Mouse (Mus musculus): ENCODE results near the gene Tubgcp6. TPM values are rescaled to one million over a fixed set of nuclear protein-coding genes. Genes with fewer than 3 reads are reported as not detected.
A peak's percentile ranks its signal among the peaks of the same experiment; 100 is the strongest.

Tubgcp6 gene
- polyA plus RNA-seq, 1 experiment from 2014 or later: 17.2 TPM

DNA sequence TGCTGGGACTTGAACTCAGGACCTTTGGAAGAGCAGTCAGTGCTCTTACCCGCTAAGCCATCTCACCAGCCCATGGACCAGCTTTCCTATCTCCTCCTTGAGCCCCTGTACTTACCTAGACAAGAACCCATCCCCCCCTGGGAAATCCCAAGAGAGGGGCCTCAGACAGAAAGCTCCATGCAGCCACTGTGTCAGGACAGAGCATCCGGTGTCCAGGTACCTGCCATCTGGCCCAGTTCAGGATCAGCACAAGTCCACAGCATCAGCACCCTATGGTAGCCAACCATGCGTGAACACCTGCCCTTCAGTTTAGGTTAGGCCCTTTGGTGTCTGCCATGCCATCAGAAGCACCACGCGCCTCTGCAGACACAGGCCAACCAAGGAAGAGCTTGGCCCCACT is 58.0 kb downstream of the Tubgcp6 start:
- Histone ChIP-seq H3K4me3 (replicated peaks; ENCODE audit: low read length) (no peak overlapping the region), H3K4me2 (replicated peaks) (no peak overlapping the region), H3K9me3 (ENCODE audit: control insufficient read depth, low read length) (no peaks in the 10 kb centered on the region), H3K36me3 (replicated peaks; ENCODE audit: control insufficient read depth, insufficient read depth) (peaks cover 20% of the 10 kb centered on the region), H3K9ac (no peak overlapping the region), H3K4me1 (replicated peaks; ENCODE audit: control insufficient read depth, insufficient read depth, low read length) (peaks cover 14% of the 10 kb centered on the region), H3K27me3 (ENCODE audit: control insufficient read depth, insufficient read depth, low read length) (peaks cover 32% of the 10 kb centered on the region), H3K27ac (no peak overlapping the region)
- 91% methylated on average over 5 of the region's 5 CpGs for WGBS
- DNase-seq (ENCODE audit: low spot score) (no peak), ATAC-seq (ENCODE audit: low FRiP score) (no peak)

GRCm38 (mm10) chr15:89063536-89063935 is 59.4 kb downstream of the Tubgcp6 start:
- no peak overlapping the region for H3K27ac ChIP-seq
- no peak overlapping the region for H3K4me3 ChIP-seq (replicated peaks; ENCODE audit: low read length)
- WGBS: 81% methylated on average over 6 of the region's 6 CpGs
- no peaks in the 10 kb centered on the region for H3K9me3 ChIP-seq (ENCODE audit: control insufficient read depth, low read length)
- H3K4me2 ChIP-seq (replicated peaks): no peak overlapping the region
- DNase-seq (ENCODE audit: low spot score): no peak
- no peak overlapping the region for H3K9ac ChIP-seq
- H3K36me3 ChIP-seq (replicated peaks; ENCODE audit: control insufficient read depth, insufficient read depth): peaks cover 9% of the 10 kb centered on the region; the same call in 1 of the 2 replicates
- H3K4me1 ChIP-seq (replicated peaks; ENCODE audit: control insufficient read depth, insufficient read depth, low read length): peaks cover 20% of the 10 kb centered on the region
- ATAC-seq (ENCODE audit: low FRiP score): no peak
- H3K27me3 ChIP-seq (ENCODE audit: control insufficient read depth, insufficient read depth, low read length): peaks cover 27% of the 10 kb centered on the region

DNA sequence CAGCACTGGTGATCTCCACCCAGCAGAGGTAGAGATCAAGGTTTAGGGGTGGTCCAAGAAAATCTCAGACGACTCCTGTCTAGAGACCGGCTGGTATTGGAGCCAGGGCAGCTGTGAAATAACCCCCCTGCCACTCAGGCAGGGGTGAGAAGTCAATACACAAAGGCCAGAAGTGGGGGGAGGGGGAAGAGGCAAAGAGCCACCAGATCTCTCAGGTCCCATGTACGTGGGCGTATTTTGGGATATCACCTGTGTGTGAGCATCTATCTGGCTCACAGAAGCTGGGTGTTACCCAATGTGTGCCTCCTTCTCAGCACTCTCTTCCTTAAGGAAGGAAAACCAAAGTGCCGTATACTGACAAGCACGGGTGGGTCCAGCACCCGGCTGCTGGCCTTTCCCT is 59.9 kb downstream of the Tubgcp6 start:
- H3K36me3 ChIP-seq (replicated peaks; ENCODE audit: control insufficient read depth, insufficient read depth): peaks cover 3% of the 10 kb centered on the region; the same call in 1 of the 2 replicates
- H3K27me3 ChIP-seq (ENCODE audit: control insufficient read depth, insufficient read depth, low read length): peaks cover 22% of the 10 kb centered on the region
- peaks cover 20% of the 10 kb centered on the region for H3K4me1 ChIP-seq (replicated peaks; ENCODE audit: control insufficient read depth, insufficient read depth, low read length)
- WGBS: 84% methylated on average over 7 of the region's 7 CpGs
- H3K9ac ChIP-seq: no peak overlapping the region
- ATAC-seq (ENCODE audit: low FRiP score): no peak
- no peak overlapping the region for H3K4me3 ChIP-seq (replicated peaks; ENCODE audit: low read length)
- H3K4me2 ChIP-seq (replicated peaks): no peak overlapping the region
- H3K27ac ChIP-seq: no peak overlapping the region
- no peak for DNase-seq (ENCODE audit: low spot score)
- no peaks in the 10 kb centered on the region for H3K9me3 ChIP-seq (ENCODE audit: control insufficient read depth, low read length)

DNA sequence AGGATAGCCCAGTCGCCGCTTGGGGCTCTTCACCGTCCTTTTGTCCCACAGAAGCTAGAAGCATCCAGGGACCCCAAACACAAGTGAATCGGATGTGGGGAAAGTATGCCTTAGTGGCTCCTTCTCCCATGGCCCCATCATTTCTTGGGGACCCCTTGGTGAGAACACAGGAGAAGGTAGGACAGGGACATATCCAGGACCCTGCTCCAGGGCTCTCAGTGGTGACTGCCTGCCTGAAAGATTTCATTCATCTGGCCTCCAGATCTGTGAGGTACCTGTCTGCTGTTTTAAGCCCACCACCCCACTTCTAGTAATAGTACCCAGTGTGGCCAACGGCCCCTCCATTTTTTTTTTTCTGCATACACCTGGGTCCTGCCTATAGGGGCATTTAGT is 60.4 kb downstream of the Tubgcp6 start:
- no peak overlapping the region for H3K27ac ChIP-seq
- whole genome bisulfite sequencing: 94% methylated on average over 5 of the region's 5 CpGs
- no peak for ATAC-seq (ENCODE audit: low FRiP score)
- DNase-seq (ENCODE audit: low spot score): no peak
- no peak overlapping the region for H3K4me2 ChIP-seq (replicated peaks)
- no peak overlapping the region for H3K9ac ChIP-seq
- no peak overlapping the region for H3K4me3 ChIP-seq (replicated peaks; ENCODE audit: low read length)
- peaks cover 20% of the 10 kb centered on the region for H3K4me1 ChIP-seq (replicated peaks; ENCODE audit: control insufficient read depth, insufficient read depth, low read length)
- no peaks in the 10 kb centered on the region for H3K36me3 ChIP-seq (replicated peaks; ENCODE audit: control insufficient read depth, insufficient read depth)
- H3K27me3 ChIP-seq (ENCODE audit: control insufficient read depth, insufficient read depth, low read length): peaks cover 18% of the 10 kb centered on the region
- H3K9me3 ChIP-seq (ENCODE audit: control insufficient read depth, low read length): no peaks in the 10 kb centered on the region

DNA sequence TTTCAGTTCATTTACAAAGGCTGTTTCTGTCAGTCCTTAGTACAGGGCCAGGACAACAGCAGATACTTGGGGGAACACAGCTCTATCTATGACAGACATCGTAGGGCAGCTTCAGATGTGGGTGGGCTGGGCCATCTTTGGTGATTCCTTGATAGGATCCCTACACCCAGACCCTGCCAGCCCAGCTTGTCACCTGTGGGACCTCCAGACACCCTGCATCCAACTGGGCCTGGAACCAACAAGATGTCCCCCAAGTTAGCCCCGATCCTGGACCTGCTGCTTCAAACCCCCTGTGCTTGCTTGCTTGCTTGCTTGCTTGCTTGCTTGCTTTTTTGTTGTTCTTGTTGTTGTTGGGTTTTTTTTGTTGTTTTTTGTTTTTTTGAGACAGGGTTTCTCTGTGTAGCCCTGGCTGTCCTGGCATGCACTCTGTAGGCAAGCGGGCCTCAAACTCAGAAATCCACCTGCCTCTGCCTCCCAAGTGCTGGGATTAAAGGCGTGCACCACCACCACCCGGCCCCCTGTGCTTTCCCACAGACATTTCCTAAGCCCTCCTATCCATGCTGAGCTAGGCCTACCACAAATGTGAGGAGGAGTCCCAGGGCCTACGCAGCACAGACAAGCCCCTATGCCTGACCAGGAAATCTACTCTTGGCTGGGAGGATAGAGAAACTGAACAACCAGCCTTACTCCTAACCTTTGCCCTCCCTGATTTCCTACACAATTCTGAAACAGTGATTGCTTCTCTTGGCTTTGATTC is 61.0 kb downstream of the Tubgcp6 start:
- Histone ChIP-seq H3K36me3 (replicated peaks; ENCODE audit: control insufficient read depth, insufficient read depth) (no peaks in the 10 kb centered on the region), H3K27ac (no peak overlapping the region), H3K4me2 (replicated peaks) (no peak overlapping the region), H3K9me3 (ENCODE audit: control insufficient read depth, low read length) (no peaks in the 10 kb centered on the region), H3K4me1 (replicated peaks; ENCODE audit: control insufficient read depth, insufficient read depth, low read length) (peaks cover 20% of the 10 kb centered on the region), H3K4me3 (replicated peaks; ENCODE audit: low read length) (no peak overlapping the region), H3K9ac (no peak overlapping the region), H3K27me3 (ENCODE audit: control insufficient read depth, insufficient read depth, low read length) (peaks cover 12% of the 10 kb centered on the region)
- 90% methylated on average over 6 of the region's 6 CpGs for WGBS
- ATAC-seq (ENCODE audit: low FRiP score) (no peak), DNase-seq (ENCODE audit: low spot score) (no peak)

- Histone ChIP-seq H3K4me3 (replicated peaks; ENCODE audit: low read length) (peak overlapping the region; percentile 79), H3K36me3 (replicated peaks; ENCODE audit: control insufficient read depth, insufficient read depth) (no peaks in the 10 kb centered on the region), H3K9me3 (ENCODE audit: control insufficient read depth, low read length) (no peaks in the 10 kb centered on the region), H3K9ac (peak overlapping the region; percentile 83), H3K27me3 (ENCODE audit: control insufficient read depth, insufficient read depth, low read length) (peaks cover 2% of the 10 kb centered on the region), H3K27ac (no peak overlapping the region), H3K4me1 (replicated peaks; ENCODE audit: control insufficient read depth, insufficient read depth, low read length) (peaks cover 20% of the 10 kb centered on the region), H3K4me2 (replicated peaks) (peak overlapping the region; percentile 82)
- ATAC-seq (ENCODE audit: low FRiP score) (no peak), DNase-seq (ENCODE audit: low spot score) (no peak)
- WGBS: 91% methylated on average over 12 of the region's 12 CpGs
Measured at GRCm38 (mm10) chr15:89060811-89061460, 62.0 kb downstream of the Tubgcp6 start.

DNA sequence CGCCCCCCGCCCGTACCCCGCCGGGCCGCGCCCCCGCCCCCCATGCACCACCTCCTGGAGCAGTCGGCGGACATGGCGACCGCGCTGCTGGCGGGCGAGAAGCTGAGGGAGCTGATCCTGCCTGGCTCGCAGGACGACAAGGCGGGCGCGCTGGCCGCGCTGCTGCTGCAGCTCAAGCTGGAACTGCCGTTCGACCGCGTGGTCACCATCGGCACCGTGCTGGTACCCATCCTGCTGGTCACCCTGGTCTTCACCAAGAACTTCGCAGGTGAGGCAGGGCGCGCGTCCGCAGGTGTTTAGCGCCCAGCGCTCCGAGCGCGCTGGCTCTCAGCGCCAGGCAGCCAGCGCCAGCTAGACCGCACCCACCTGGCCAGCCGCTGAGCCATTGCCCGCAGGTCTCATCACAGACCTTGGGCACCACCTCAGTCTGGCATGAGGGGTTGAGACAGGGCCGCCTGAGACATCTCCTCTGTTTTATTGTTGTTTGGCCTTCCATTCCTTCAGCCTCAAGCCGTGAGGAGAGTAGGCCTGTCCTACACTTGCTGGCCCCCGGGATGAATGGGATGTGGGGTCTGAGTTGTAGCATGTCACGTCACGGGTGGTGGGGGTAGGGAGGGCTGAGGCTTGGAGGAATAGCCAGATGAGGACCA is 62.8 kb downstream of the Tubgcp6 start:
- 1% methylated on average over 40 of the region's 48 CpGs for WGBS
- peak; percentile 46 for ATAC-seq (ENCODE audit: low FRiP score)
- peak overlapping the region; percentile 80 for H3K27ac ChIP-seq
- H3K9me3 ChIP-seq (ENCODE audit: control insufficient read depth, low read length): no peaks in the 10 kb centered on the region
- DNase-seq (ENCODE audit: low spot score): peak; percentile 46
- H3K4me2 ChIP-seq (replicated peaks): peak overlapping the region; percentile 82
- H3K9ac ChIP-seq: peak overlapping the region; percentile 83
- peaks cover 20% of the 10 kb centered on the region for H3K4me1 ChIP-seq (replicated peaks; ENCODE audit: control insufficient read depth, insufficient read depth, low read length)
- H3K36me3 ChIP-seq (replicated peaks; ENCODE audit: control insufficient read depth, insufficient read depth): no peaks in the 10 kb centered on the region
- H3K4me3 ChIP-seq (replicated peaks; ENCODE audit: low read length): peak overlapping the region; percentile 79
- no peaks in the 10 kb centered on the region; the same call in 1 of the 2 replicates for H3K27me3 ChIP-seq (ENCODE audit: control insufficient read depth, insufficient read depth, low read length)

DNA sequence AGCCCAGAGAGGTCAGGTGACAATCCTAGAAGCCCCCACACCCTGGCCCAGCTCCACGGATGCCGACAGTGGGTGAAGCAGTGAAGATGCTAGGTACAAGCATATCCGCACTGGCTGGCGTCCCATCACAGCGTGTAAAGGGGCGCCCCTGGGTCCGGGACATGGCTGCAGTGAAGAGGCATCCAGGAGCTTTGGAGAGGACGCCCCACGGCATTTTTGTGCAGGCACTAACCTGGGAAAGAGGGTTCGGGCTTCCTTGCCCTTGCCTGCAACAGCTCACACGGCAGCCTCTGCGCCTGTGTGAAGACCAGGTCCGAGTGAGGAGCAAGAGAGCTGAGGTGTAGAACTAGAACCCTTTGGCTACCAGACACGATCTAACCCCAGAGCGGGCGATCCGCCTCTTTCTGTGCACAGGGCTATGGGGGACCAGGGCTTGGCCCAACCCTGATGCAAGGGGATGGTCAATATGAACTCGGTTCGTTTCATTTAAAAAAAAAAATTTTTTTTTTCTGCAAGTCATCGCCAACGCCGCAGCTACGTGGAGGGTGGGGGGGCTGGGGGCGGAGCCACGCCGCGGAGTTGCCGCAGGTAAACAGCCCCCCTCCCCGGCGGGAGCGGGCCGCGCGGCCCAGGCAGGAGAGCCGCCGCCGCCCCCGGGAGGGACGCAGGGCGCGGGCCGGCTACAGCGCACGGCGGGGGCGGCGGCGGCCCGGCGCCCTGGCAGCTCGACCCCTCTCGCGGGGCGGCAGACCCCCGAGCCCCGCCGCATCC is 63.6 kb downstream of the Tubgcp6 start, which contains the start of gene Panx2:
TSS of gene Panx2 (plus strand) at position 574 of the 771 bp plus-strand sequence.
- ATAC-seq (ENCODE audit: low FRiP score) (peak; percentile 58), DNase-seq (ENCODE audit: low spot score) (peak; percentile 61)
- Histone ChIP-seq H3K27me3 (ENCODE audit: control insufficient read depth, insufficient read depth, low read length) (no peaks in the 10 kb centered on the region; the same call in 1 of the 2 replicates), H3K27ac (peak within 1 kb of the TSS; percentile 80), H3K9ac (peak within 1 kb of the TSS; percentile 83), H3K4me3 (replicated peaks; ENCODE audit: low read length) (peak within 1 kb of the TSS; percentile 79), H3K36me3 (replicated peaks; ENCODE audit: control insufficient read depth, insufficient read depth) (no peaks in the 10 kb centered on the region), H3K4me1 (replicated peaks; ENCODE audit: control insufficient read depth, insufficient read depth, low read length) (peaks cover 20% of the 10 kb centered on the region), H3K4me2 (replicated peaks) (peak within 1 kb of the TSS; percentile 82), H3K9me3 (ENCODE audit: control insufficient read depth, low read length) (no peaks in the 10 kb centered on the region)
- under 1% methylated on average over 46 of the region's 57 CpGs for WGBS
